Mouse (Mus musculus) layer of hippocampus, adult 18-20 months (tissue): ENCODE measurements at regions not wholly inside any gene's neighbourhood (a gene's known extent, or its start where the extent isn't known, plus 50 kb on each side); places are given as distances from the start of the nearest gene placed in this dataset.

Experiments
- DNase-seq, 2 experiments: peaks; one replicate each; pipeline ENCODE4 v3.0.0; 2022; ENCODE audit warnings: low spot score in 2 of 2

DNA sequence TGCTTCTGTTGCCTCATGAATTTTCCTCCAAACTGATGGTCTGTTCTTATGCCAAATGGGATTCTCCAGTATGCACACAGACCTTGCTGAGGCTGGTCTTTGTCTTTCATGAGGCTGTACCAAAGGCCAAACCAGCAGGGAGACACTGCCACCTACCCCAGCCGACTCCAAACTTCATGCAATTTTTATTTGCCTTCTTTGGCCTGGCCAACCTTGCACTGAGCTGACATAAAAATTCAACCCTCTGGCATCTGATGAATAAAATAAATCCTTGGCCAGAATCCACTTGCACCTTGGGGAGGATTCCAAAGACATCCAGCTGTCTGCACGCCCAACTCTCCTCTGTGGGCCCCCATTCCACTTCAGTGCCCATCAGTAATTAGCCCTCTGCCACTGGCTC lies 126.0 kb upstream of the Nmur2 start:
- DNase-seq = no peak

DNA sequence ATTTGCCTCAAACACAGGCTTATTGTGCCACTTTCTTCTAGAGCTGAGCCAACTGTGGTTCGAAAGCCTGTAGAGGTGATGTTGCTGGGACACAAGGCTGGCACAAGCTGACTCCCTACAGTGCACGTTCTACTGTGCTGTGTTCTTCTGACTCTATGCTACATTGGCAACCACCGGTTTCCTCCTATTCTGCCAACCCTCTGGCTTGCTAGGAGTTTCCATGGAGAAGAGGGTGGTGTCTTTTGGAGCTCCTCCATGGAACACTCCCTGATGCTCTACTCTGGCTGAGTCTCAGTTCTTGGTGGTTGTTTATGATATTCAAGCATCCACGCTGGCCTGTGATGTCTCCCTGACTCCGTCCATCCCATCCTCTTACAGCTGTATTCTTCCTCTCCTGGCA lies 124.9 kb upstream of the Nmur2 start:
- peak; percentile 61 to 75 for DNase-seq

GRCm38 (mm10) chr11:56160286-56160685 lies 119.5 kb upstream of the Nmur2 start:
- no peak for DNase-seq

DNA sequence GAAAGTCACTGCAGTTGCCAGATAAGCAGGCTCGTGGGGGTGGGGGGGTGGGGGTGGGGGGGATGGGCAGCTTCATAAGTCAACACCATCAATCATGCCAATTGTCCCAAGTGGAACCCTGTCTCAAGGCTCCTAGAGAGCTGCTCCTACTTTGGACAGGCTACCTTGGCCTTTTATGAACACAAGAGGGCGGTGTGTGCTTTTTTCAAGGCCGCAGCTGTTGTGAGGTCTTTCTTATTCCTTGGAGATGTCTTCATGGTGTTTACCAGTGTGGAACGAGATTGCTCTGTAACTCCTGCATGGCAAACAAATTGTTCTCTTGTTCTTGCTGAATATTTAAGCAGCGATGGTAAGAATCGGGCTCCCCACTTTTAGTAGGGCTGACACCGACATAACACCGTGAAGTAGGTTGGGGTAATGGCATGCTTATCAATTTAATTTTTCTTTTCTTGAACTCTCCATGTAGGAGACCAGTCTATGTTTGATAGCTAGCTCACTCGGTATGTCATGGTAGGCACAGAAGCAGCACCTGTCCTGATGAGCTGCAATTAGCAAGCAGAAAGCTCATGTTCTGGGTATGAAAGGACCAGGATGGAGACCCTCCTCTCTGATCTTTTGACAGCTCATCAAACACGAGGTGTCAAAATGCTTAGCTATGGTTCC lies 118.7 kb upstream of the Nmur2 start:
- peak; percentile 53 to 82 for DNase-seq

DNA sequence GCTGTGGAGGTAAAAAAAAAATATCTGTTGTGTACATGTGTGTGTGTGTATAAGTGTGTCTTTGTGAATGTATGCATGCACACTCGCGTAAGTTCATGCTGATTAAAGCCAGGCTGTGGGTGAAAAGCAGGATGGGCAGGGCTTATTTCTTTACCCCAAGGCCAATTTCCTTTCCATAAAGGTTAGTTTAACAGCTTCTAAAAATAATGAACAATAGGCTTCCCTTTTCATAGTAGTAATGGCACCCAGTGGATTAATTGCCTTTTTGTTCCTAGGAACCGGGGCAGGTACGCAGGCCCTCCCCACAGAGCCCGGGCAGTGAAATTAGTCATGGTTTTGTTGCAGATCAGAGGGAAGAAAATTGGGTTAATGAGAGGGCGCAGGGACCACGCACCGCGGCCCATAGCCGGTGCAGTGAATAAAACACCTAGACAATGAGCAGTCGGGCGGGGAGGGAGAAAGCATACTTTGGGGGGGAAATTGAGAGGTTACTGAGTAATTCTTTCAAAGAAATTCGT lies 110.1 kb upstream of the Nmur2 start:
- no peak for DNase-seq

- no peak for DNase-seq
These were observed 108.9 kb upstream of the Nmur2 start for GRCm38 (mm10) chr11:56149752-56150151.

DNA sequence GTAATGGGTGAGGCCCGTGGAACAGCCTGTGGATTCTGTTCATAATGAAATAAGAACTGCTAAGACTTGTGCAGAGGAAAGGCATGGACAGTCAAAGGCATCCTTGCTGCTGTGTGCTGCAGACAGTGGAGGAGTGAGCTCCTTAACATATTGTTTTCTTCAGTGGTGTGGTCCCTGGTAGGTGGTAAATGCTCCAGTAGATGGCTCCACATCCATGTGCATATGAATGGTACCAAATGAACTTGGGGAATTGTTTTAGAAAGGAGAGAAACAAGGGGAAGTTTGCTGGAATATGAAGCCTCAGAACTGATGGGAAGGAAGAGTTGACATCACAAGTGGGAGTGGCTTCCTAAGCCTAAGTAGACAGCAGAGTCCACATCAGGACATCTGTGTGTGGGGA lies 108.1 kb upstream of the Nmur2 start:
- DNase-seq = peak in 1 of 2 experiments; percentile 69

- DNase-seq = peak in 1 of 2 experiments; percentile 37
These were observed 105.9 kb upstream of the Nmur2 start for GRCm38 (mm10) chr11:56146708-56147107.

DNA sequence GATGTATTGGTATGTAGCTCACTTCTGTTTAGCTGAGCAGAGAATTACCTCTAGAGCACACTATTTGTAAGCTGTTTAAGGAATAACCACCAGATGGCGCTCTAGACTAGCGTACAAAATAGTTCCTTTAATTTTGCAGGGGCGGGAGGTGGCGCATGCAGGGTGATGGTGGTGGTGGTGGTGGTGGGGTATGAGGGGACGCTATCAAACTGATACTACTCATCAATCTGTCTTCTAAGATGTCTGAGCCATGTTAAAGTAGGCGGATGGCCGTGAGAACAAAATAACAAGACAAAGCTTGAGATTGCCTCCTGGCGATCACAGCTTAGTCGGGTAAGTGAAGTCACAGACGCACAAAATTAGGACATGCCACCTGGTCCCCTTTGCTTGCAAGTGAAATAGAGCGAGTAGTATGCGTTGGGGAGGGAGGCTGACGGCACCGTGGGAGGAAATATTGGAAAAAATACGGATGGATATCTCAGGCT lies 90.6 kb upstream of the Nmur2 start:
- peak; percentile 42 to 82 for DNase-seq

GRCm38 (mm10) chr11:56116553-56117232 lies 75.9 kb upstream of the Nmur2 start:
- DNase-seq = peak in 1 of 2 experiments; percentile 75

- DNase-seq = peak; percentile 32 to 81
These were observed 67.1 kb upstream of the Nmur2 start for GRCm38 (mm10) chr11:56107929-56108328.

GRCm38 (mm10) chr11:56105632-56106031 lies 64.8 kb upstream of the Nmur2 start:
- peak; percentile 46 to 83 for DNase-seq

GRCm38 (mm10) chr11:56092891-56093290 lies 52.1 kb upstream of the Nmur2 start:
- DNase-seq = no peak
